Mouse (Mus musculus) NIH3T3 (cell line): ENCODE results near the gene Robo3.
A peak's percentile ranks its signal among the peaks of the same experiment; 100 is the strongest.

ENCODE experiments used
- DNase-seq: peaks from one replicate; pipeline ENCODE4 v3.0.0-alpha.2; 2012; ENCODE audit warnings: low read depth

Robo3 gene

DNA sequence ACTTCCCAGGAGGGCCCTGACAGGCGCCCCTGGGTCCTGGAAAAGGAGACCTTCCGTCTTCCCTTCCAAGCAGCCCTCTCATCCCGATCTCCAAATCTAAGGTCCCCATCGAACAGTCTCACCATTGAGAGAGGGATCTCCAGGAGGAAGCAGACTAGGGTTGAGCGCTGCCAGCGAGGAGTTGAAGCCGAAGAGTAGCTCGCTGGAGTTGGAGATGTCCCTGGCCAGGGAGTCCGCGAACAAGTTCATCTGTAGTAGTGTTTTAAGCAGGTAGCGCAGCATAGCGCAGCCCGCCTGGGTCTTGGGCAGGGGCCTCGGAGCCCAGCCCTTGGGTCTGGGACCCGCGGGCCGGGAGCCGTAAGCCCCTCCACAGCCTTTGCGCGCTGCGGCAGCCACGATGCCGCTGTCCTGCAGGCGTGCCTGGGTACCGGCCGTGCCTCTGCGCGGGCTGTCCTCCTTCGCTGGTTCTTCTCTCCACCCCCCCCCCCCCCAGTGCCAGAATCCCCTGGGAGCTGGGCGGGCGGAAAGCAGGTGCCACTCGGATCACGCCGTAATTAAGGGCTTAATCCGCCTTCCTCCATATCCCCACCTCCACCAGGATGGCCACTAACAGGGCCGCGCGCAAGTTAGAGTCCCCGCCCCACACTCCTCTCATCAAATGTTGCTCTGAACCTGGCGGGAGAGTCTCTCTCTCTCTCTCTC is at the start of gene Robo3:
Gene Robo3 (minus strand): TSS at position 527 of the 702 bp plus-strand sequence.
- no peak for DNase-seq

DNA sequence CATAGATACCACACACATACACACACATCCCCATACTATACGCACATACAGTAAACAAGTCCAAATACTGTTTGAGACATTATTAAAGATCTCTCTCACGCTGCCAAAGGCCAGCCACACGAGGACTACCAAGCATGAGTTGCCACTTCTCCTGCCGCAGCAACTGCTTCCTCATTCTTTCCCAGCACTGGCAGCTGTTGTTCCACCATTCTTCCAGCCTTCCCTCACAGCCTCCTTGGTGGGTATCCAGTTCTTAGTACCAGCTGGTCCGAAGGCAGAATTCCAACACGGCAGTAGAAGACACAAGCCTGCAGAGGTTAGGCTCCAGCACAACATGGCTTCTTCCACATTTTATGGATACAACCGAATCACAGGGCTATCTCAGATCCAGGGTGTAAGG is 41.9 kb upstream of the Robo3 start:
- no peak for DNase-seq

DNA sequence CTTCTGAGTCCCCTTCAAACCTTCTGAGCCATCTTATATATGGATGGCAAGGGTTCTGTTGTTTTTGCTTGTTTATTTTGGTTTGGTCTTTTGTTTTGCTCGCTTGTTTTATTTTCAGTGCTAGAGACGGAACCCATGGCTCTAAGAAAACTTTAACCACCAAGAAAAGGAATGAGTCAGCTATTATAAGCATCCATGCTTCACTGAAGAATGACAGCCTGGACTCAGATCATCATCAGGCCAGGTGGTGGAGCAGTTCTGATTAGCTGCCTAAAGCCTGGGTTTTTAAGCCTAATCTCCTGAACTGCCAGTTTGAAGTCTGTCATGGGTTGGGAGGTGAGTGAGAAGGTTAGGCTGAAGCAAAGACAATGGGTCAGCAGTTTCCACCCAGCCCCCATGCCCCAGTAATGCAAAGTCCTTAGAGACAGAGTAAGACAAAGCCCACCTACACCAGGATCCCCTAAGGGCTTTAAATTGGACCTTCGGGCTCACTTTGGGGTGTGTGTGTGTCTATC is 40.6 kb upstream of the Robo3 start:
- DNase-seq = no peak

DNA sequence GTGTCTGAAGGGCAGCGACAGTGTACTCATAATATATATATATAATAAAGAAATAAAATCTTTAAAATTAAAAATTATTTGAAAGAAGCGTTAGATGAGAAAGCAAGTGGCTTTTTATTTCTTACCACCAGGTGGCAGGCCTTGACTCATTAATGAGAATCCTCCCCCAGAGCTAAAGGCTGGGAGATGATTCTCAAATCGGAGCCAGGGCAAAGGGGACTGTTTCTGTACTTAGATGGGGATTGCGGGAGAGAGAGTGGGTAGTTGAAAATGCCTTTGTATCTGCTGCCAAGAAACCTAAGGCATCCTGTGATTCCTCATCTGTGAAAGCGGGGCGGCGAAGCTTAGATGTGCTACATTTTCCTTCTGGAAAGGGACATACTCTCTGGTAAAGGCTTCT is 29.7 kb upstream of the Robo3 start:
- peak; percentile 71 for DNase-seq

DNA sequence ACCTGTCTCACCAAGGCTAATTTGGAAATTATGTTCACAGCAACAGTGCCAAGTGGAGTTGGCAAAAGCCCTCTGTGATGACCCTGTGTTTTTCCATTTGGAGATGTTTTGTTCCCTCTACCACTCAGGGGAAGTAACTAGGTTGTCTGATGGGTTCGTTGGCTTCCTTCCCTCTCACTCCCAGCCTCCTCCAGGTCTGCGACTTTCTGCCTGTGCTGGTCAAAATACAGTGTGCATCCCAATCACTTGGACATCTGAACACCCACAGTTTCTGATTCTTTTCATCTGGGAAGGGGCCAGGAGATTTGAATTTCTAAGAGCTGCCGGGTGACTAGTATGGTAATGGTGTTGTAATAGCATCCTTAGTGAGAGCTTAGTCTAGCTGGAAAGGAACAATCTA is 28.5 kb upstream of the Robo3 start:
- no peak for DNase-seq

DNA sequence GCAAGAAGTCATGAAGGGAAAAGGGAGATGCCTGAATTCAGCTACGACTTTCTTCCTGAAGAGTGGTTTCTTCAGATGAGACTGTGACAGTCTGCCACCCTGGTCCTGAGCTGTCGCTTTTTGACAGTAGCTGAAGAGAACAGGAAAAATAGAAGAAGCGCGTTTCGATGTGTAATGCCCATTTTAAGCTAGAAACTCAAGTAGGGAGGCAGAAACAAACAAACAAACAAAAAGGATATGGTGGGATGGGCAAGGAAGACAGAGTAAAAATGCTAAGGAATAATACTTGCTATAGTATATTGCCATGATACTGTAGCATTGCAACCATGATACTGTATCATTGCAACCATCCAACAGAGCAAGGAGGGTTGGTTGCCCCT is 27.9 kb upstream of the Robo3 start:
- no peak for DNase-seq

DNA sequence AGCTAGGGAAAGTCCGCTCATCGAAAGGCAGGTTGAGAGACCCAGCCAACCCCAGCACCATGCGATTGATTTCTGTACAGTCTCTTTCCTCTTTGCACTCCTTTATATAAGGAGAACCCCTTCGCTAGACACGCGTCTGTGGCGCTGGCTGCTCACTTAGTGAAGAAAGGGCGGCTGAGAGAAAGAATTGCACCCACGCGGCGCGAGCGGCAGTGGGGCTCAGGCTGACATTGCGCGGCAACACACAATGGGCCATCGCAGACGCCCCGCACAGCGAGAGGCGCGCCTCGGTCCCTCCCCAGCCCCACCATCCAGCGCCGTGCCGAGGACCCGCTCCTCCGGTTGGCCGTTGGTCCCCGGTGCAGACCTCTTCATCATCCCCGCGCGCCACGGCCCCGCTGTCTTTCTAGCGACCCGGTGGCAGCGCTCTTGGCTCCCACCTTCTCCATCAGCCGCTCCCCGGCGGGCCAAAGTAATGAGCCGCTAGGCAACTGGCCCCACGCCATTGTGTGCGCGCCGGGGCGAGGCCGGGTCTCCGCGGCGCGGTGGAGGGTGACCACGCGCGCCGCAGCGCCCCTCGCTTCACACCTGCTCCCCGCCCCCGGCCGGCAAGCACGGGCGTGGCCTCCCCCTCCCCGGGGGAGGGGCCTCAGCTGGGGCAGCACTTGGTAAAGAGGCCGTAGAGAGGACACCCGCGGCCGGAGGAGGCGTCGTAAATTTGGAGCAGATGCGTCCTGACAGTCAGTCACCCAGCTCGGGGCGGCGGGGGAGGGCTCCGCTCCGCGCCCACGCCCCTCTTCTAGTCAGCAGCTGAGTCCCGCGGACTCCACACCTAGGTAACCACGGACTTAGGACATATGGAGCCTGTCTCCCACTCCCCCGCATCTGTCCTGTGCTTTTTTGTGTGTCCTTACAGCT is 27.3 kb upstream of the Robo3 start:
- no peak for DNase-seq

DNA sequence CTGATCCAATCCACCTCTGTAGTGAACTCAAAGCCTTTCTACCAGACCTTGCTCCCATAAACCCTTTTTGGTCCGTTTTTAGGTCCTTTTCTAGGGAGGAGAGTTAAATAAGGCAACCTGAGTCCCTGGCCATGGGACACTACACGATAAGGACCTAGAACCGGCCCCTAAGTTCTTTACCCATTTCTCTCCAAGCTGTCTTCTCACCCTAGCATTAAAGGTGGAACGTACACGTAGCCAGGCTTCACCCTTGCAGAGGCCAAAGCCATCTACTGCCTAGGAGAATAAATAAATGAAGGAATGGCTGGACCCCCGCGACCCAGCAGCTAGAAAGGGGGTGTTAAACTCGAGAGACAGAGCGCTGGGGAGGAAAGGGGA is 26.6 kb upstream of the Robo3 start:
- DNase-seq = no peak

DNA sequence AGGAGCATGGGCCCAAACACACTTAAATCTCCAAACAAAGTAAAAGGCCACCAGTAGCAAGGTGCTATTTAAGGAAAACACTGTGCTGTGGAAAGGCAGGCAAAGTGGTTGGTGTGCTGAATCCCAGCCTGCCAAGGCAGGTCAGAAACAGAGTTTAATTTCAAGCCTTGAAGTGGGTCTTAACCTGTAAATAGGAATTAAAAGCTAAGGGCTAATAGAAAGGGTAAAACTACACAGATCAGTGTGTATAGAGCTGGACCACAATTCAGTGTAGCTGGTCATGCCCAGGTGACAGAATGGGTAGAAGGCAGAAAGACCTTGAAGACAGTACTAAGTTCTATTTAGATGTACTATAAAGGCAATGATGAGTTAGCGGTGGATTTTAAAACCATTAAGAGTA is 24.1 kb upstream of the Robo3 start:
- DNase-seq = no peak

DNA sequence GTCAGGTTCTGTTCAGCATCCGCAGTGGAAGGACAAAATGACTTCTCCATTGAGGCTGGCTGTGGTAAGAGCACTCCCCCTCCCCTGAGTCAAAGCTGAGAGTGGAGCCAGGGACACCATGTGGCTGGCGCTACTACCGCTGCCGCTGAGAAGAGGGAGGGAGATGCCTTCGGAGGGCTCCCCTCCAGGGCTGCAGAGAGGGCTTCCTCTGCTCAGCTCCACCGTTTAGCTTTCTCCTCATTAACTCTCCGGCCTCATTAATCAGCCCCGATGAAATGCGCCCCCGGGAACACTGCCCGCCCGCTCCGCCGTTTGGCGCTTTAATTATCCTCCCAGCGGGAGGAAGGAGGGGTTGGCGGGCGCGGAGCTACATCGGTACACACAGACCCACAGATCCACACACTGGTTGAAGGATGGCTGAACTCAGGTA is 23.4 kb upstream of the Robo3 start:
- DNase-seq = no peak

DNA sequence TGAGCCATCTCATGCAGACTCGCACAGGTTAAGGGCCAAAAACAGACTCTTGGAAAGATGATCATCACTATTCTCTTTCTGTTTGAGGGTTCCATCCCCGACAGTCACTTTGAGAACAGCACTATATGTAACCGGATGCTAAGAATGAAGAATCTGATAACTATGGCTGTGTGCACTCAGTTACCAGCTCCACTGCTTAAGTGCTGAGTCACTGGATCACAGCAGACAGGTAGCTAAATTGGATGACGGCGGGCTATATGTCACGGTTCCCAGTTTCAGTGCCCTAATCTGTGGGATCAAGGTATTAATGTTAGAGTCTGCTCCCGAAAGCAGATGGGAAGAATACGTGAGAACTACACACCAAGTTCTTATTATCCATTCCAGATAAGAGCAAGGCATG is 22.8 kb upstream of the Robo3 start:
- no peak for DNase-seq

DNA sequence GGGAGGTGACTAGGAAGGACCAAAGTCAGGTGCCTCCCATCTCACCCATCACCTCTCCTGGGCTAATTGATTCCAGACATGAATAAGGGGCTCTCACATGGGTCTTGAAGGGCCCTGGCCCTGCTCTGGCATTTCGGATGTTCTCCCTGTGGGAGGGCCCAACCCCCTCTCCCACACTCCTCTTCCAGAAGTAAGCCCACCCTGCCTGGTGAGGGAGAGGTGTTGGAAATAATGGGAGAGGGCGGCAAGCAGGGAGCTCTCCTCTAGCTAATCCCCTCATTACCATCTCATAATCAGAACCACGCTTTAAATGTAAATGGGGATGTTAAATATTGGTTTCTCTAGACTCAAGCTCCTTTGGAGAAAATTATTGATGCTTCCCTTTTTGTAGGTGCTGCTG is 21.9 kb upstream of the Robo3 start:
- DNase-seq = no peak

DNA sequence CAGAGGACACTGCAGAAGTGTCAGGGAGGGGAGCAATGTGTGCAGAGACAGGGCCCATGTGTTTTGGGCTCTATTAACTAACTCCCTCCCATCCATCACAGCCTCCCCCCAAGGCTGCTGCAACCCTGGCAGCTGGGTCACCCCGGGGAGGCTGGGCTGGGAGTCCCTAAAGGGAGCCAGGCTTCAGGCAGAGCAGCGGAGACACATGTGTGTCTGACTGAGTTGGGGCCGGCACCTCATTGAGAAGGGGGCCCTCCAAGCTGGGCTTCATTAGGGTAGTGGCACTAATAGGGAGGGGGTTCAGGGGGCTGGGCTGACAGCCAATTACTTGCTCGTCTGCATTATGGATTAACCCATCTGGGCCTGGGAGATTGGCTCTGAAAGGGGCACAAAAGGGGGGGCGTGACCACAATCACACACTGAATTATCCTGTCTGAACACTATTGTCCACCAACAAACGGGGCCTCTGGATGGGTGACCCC is 21.0 kb upstream of the Robo3 start:
- no peak for DNase-seq

DNA sequence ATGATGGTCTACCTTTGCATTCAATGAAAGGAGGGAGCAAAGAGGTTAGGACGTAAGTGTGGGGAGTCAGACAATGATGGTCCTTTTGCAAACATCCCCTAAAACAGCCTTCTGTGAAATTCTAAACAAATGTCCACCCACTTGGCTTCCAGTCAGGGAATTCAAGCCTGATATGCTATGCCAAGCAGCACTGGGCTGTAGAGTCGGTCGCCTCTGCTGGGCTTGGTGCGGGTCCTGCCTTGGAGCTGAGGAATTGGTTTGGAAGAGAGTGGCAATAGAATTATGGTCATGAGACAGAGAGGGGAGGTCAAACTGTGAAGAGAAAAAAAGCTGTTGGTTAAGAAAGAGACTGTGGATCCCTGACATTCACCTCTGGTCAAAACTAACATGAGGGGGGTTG is 20.3 kb upstream of the Robo3 start:
- DNase-seq = no peak

DNA sequence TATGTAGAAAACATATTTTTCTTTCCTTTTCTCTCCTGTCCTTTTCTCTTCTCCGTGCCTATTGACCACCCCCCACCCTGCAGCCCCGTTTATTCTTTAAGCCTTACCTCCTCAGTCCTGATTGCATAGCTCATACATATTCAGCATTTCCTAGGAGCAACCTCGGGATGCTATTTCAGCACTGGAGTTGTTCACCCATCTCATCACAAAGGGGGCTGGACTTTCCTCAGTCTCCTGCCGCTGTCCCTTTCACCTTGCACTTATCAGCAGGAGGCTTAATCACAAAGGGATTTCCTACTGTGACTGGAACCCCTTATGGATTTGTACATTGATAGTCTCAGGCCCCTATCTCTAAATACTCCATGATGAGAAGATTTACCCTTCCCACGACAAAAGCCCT is 19.4 kb upstream of the Robo3 start:
- DNase-seq = no peak

DNA sequence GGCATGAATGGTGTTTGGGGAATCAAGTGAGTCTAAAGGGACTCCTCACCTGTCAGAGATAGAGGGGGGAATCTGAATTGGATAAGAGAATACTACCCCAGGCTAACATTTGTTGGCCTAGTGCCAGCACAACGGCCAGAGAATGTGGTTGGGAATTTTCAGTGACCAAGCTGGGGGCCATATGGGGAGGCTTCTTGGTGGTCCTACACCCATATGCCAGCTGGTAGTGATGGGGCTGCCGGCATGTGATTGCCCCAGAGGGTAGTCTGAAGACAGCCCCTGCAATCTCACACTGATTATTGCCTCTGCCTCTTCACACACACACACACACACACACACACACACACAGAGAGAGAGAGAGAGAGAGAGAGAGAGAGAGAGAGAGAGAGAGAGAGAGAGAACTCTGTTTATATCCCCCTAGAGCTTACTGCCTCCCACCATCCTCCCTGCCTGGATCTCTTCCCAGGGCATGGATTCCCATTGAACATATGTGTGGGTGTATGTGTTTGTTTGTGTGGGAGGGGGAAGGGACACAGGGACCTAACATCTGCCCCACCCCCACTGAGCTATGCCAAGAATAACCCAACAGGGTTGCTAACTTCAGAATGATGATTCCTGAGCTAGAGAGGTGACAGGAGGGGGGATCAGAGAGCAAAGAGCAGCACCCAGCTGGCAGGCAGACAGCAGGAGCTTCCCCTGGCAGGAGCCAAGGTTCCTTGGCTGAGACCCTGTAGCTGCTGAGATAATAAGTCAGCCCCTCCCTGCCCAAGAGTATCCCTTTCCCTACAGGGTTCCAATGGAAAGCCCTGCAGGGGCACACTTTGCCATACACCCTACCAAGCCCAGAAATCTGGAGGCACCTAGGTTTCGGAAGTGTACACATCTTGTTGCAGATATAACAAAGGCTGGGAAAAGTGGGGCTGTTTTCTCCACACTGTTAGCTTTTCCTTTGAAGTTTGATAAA is 5.0 kb upstream of the Robo3 start:
- no peak for DNase-seq

DNA sequence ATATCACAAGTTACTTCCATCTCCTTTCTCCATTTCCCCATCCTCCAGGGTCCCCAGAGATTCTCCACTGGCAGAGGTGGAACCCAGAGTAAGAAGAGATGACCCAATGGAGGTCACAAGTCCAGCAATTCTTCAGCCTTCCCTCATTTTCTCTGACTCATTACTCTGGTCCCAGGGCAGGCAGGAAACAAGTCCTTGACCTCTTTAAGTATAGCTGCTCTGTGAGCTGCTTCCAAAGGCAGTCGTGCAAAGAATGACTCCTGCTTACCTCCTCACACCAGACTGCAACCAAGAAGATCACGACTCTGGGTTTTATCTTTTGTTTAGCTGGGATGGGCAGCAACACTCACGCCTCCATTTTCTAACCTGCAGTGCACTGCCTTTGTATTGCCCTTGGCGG is 2.6 kb upstream of the Robo3 start:
- DNase-seq = no peak

DNA sequence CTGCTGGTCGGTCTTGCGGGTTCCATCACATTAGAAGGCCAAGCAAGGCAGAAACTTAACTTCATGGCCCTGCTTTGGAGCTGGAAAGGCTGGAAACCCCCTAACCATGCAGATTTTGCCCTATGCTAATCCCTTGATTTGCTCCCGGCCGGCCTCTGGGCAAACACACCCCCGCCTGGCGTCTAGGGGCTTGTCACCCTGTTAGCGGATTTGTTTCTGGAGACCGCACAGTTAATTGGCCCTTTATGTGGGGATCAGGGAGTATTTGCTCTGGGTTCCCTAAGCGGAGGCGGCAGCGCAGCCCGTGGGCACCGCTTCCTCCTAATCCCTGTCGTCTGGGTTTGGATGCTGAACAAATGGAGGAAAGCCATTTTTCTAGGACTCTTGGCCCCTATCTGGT is 1.9 kb upstream of the Robo3 start:
- DNase-seq = no peak

DNA sequence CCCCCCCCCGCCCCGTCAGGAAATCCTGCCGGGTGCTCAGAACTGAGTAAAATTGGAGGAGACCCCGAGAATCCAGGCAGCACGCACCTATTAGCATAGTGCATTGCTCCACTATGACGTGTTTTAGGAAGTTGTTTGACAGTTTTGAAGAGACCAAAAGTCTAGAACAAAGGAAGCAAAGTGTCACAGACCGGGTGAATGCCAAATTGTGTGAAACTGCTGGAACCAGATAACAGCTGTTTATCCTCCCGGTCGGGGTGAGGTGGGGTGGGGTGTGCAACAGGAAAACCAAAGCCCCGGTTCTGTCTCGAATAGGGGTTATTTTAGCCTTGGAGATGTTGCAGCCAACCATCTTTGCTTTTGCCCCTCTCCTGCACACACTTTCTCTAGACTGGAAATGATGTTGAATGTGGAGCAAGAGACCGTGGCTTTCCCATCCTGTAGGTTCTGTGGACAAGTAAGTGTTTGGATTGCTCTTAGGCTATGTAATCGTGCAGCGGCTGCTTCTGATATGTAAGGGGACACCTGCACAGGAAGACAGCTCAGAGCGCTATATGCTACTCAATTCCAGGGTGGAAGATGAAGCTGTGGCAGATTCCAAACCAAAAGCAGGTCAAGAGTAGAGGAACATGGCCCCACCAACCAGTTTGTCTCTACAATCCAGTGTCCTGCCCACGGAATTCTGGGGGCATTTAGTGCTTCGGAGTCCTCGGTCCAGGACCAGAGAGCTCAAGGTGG is 946 bp upstream of the Robo3 start:
- DNase-seq = no peak

DNA sequence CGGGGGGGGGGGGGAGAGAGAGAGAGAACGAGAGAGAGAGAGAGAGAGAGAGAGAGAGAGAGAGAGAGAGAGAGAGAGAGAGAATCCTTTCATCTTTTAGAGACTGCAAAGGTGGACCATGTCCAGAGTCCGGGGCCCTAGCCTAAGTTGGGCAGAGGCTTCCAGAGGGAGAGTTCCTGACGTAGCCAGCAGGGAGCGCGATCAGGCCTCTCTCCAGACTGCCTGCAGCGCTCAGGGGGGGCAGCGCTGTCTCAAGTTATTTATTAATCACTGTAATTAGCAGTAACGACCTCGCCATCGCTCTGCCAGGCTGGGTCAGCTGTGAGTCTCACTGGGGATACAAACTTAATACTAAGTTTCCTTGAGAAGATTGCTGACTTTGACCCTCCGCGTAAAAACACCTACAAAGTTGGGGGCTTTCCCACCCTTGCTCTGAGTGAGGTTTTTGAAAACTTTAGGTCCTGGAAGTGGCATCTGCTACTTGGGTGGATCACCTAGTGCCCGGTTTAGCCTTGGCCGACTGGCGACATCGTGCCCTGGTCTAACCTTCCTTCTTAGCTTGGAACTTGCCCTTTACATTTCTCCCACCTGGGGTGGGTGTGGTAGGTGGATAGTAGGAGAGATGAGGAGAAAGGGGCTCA is 900 bp downstream of the Robo3 start:
- peak; percentile 49 for DNase-seq

DNA sequence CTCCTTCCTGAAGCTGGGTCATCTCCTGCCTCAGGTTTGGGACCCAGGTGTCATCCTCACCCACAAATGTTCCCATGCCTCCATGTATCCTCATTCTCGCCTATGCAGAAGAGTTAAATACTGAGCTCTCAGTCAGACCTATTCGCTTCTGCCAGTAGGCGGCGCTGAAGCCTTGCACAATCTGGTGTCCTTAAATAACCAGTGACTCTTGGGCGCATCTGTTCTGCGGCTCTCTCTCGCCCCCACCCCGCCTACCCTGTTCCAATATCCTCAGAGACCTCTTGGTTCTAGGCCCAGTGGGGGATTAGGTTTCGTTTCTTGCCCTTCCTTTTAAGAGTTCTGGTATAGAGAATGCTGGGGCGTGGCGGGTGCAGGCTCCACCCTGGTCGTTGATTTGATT is 2.5 kb downstream of the Robo3 start:
- peak; percentile 91 for DNase-seq
